Mouse (Mus musculus) embryo, embryonic 10 days (tissue): ENCODE measurements around the gene Akr1b3.

ENCODE experiments used
- DNase-seq: peaks from one replicate; pipeline ENCODE4 v3.0.0-alpha.2; 2015; ENCODE audit warnings: low spot score

Gene Akr1b3

DNA sequence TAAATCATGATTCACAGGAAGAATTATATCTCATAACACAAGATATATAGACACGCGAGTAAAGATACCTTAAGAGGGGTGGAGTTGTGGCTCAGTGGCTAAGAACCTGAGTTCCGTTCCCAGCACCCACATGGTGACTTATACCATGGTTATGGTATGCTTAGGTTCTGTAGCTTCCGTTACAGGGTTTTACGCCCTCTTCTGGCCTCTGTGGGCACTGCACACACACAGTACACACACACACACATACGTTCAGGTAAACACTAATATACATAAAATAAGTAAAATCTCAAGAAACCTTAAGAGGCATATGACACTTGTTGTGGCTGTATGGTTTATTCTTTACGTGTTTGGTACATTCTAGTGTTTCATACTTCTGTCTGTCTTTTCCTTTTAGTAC, 4.8 kb upstream of the Akr1b3 start:
- DNase-seq = no peak

DNA sequence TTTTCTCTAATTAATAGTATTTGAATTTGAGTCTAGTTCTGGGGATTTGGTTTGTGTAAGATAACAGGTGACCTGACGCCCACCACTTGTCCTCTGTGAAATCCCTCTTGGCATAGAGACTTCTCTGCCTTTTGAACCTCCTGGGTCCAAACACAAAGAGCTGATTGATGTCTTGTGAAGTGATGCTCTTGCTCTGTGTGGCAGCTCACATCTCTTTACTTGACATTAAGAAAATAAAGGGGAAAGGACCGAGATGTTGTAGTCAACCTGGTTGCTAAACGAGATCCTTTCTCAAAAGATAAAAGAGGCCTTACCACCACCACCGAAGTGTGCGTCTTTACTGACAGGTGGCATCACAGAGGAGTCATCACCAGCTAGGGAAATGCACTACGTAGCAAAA, 1.4 kb upstream of the Akr1b3 start:
- DNase-seq = no peak

DNA sequence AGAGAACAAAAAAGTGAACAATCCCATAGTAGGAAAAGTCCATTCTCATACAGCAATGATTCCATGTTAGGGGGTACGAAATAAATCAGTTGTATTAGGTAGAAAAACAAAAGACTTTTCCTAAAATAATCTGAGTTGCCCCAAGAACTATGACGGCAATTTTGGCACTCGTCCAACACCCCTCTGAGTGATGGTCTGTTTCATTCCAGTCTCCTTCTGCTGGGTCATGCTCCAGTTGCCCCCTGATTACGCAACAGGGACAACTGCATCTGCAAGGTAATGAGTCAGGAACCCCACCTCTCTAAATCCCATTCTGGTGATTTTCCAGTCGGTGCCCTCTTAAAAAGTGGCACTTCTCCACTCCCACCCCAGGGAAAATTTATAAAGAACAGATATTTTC, 894 bp upstream of the Akr1b3 start:
- no peak for DNase-seq

DNA sequence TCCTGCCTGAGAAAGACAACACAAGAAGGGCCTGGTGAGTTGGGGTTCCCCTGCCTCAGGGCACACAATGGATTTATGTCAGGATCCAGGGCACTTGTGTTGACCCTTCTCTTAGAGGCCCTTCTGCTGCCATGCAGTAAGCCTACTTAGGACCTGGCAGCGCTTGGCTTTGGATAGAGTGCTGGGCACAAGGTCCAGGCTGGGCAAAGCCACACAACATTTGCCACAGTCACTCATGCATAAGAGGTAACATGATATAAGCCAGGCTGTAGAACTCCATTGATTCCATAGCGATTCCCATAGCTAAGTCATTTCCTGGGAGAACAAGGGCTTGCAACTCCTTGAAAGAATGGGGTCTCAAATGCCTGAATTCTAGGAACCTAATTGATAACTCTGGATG, 3.4 kb downstream of the Akr1b3 start:
- no peak for DNase-seq

DNA sequence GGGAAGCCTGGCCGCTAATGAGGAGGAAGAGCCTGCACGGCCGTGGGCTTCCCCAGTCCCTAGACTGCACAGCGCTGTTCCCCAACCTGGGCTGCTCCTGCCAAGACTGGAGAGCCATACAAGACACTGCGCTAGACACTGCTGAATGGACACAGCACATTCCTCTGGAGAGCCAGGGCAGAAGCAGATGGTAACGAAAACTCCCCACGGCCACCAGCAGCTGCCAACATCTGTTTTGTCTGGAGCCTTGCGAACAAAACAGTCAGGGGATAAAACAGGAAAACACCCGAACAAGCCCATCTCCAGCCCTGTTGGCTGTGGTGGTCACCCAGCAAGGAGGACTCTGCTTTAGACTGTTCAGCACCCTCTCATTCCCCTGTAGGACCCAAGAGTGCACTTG, 3.9 kb downstream of the Akr1b3 start:
- no peak for DNase-seq

DNA sequence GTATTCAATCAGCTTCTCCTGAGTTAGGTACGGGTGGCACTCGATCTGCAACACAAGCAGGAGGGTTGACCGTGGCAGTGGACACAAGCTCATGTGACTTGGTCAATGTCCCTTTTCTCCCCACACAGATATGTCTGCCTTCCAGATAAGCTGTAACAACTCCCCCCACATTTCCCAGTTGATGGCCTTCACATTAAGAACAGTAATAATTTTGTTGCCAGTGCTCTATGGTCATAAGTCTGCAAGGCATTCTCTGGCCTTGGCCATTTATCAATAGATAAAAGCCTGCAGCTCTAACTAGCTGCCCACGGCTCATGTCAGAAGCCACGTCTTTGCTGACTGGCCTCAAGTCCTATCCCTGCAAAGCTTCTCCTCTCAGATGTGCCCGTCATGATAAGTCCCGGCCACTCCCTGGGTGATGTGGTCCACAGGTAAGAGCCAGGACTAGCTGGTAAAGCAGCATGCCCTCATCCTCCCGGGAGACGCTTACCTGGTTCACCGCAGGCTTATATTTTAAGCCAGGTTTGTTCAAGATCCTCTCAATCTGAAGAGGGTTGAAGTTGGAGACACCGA, 7.2 kb downstream of the Akr1b3 start:
- no peak for DNase-seq

DNA sequence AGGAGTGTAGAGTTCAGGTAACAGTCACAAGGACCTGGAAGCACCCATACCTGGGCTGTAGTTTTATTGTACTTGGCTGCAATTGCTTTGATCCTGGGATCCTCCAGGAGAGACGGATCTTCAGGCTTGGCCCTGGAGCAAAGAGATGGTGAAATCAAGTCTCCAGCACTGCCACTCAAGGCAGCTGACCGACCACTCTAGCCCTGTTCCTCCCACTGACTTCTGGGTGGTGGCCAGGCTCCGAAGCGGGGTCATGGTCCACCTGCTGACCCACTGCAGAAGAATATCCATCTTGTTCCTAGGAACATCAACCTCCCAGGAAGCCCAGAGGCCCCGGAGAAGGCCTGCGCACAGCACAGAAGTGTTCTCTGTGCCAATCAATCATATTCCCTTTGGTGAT, 7.8 kb downstream of the Akr1b3 start:
- DNase-seq = no peak

DNA sequence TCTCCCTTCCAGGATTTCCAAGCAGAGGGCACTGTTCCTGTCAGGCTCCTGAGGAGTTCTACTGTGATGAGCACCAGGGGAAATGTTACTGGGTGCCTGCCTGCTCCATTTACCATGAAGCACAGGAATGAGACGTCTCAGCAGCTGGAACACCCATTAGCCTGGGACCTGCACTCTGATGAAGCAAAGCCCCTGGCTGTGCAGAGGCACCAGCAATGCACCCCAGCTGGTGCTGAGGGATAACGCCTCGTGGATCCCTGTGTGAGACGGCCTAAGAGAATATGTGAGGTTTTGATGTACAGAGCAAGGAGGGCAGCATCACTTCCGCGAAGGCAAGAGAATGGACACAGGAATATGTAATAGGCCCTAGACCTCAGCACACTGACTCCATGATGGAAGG, 10.5 kb downstream of the Akr1b3 start:
- DNase-seq = no peak

DNA sequence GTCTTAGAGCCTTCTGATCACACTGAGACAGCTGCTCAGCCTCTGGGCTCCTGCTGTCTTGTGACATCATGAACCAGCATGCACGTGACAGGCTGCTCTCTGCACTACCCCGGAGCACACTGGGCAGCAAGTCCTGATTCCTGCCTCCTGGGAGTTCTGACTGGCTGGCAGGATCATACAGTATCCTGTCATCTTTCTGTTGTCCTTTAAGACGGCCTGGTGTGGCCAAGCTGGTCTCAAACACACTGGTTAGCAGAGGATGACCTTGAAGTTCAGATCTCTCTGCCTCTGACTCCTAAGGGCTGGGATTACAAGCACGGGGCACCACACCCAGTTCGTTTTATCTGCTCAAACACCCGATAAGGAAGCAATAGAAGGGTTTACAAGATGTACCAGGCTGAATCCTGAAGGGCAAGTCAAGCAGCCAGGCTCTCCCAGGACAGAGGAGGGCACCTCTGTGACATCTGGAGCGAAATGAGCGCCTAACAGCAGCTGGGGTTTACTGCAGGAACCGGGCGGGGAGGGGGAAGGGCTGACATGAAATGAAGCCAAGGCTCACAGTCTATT, 12.5 kb downstream of the Akr1b3 start:
- DNase-seq = no peak

DNA sequence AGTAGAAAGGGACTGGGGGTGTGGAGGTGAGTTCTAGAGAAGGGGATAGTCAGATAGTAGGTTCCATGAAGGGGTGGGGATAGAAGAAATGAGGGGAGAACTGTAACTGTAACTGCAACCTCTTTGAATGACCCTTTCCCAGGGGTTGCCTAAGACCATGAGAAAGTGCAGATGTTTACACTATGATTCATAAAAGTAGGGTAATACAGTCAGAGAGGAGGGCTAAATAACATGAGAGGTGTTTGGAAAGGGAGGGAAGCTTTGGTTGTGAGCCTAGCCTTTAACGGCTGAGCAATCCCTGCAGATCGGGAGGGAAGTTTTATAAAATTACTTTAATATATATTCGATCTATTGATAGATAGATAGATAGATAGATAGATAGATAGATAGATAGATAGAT, 20.2 kb downstream of the Akr1b3 start:
- no peak for DNase-seq

DNA sequence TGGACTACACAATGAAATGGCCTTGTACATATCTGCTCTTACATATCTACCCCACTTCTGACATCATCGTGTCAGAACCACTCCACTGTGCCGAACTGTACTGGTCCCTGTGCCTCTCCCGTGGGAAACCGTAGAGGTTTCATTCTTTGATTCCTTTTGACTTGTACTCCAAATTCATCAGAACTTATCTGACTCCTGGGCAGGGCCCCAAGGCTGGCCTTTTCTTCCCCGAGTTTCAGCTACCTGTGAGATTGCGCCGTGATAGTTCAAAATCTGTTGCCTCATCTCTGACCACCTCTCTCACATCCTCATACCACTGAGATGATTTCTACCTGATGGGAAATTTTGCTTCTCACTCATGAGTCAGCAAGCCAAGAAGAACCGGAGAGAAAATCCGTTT, 21.8 kb downstream of the Akr1b3 start:
- DNase-seq = no peak

DNA sequence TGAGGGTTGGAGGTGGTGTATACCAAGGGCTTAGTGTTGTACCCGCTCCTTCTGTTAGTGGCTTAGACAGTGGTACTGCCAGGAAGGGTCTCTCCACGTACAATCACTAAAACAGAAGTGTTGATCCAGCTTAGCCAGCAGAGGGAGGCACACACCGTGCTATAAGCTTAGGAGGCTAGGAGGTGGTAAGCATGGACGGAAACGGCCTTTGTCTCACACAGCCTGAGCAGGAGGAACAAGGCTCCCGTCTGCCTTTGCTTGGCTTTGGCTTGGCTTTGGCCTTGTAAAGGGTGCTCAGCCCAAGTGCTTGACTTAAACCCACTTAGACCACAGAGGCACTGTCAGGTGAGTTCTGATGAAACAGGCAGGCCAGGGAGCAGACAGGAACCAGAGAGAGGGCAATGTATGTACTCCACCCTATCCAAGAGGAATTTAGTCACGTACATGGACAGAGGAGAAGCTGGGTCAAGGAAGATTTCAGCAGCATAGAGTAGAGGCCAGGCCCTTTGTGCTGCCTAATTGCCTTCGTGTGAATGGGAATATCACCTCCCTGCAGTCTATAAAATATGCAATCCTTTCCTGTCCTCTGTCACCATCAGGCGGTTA, 24.3 kb downstream of the Akr1b3 start:
- DNase-seq = peak; percentile 93

DNA sequence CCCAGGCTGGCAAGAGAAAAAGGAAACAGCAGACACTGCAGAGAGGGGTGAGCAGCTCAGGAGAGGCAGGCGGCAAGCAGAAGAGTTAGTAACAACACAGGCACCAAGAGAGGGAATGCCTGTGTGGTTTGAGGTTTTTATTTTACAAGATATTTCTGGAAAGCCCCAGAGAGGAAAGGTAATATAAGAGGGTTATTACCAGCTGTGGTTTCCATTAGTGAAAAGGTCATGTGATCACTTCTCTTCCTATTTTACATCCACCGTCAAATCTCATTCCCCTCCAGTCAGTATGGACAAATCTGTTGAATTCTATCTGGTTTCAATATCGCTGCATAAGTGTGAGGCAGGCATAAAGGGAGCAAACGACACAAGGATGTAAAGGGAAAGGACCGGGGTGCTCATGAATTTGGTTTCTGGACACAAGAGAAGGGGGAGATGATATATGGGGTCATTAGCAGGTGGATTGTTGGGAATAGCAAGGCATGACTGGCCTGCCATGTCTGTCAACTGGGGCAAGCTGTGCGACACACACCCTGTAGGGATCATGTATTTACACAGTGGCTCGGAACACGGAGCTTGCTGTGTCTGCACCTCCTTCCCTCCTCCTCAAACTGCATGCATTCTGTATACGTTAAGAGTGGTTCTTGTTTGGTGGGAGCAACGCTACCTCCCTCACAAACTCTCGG, 24.9 kb downstream of the Akr1b3 start:
- DNase-seq = no peak

DNA sequence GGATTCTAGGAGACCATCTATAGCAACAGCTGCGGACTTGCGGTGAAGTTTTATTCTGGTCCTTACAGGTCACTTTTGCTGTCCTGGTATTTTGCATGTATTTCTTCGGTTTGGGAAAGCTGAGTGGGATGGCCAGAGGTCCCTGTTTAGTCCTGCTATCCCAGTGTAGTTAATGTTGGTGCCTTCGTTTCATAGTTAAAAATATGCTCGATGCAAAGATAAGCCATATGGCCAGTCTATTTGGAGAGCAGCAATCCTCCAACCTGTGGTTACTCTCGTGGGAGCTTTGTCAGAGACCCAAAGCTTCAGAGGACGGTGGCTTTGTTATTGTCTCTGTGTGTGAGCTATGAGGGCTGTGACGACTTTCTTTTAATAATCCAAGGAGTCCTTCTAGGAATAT, 26.6 kb downstream of the Akr1b3 start:
- no peak for DNase-seq

DNA sequence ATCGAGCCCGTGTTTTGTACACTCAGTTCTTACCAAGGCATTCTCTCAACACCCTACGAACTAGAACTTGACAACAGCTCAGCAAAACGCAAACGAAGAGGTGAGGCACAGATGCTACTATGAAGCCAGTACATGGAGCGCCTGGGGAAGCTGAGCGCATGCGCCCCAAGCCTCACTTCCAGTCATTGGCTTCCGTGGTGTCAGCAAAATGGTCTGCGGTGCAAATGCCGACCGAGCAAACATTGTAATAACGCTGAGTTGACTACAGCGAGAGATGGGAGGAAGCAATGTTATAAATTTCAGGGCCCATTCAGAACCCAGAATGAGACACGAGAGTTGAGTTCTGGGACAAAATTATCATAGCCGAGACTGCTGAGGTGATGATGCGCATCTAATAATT, 27.2 kb downstream of the Akr1b3 start:
- DNase-seq = no peak

DNA sequence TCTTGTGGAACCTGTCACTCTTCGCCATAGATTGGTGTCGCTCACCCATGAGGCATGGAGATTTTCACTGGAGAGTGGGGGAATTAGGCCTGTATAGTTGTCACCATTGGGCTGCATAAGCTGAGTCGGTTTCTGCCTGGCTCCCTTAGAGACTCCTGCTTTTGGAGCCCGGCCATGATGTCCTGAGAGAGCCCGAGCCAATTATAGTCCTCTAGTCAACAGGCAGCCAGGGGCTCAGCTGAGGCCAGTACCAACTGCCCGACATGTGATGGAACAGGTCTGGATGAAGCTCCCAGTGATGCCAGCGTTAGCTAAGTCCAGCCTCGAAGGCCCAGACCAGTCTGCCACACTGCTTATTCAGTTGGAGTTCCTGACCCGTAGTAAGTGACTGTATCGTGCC, 29.2 kb downstream of the Akr1b3 start:
- no peak for DNase-seq

DNA sequence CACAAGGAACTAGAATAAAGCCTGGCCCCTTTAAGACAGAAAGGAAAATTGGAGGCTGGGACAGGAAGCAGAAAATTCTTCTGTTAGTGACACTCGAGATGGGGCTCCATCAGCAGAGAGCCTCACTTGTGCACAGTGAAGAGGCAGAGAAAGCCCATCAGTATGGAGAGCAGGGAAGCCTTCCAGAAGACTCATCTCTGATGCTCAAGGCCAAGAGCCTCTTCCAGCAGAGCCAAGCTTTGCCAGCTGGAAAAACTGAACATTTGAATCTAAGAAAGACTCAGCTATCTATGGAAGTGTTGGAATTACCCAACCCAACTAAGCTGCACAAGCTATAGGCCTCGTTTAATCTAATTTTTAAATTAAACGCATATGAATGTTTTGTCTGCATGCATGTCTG, 30.4 kb downstream of the Akr1b3 start:
- no peak for DNase-seq

DNA sequence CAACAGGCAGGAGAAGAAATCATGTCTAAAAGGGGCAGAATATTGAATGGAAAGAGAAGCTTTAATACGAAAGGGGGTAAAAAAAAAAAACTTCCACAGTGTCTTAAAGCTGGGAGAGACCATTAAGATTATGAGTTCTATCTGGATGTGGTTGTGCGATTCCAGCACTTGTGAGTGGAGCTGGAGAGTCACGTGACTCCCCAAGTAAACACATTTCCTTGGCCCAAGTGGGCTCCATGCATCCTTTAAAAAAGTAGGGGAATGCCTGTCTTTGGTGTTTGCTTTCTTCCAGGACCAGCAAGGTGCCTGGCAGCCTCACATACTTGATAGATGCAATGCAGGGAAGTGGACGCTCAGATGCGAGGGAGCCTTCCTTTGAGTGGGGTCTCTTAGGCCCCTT, 38.9 kb downstream of the Akr1b3 start:
- no peak for DNase-seq

DNA sequence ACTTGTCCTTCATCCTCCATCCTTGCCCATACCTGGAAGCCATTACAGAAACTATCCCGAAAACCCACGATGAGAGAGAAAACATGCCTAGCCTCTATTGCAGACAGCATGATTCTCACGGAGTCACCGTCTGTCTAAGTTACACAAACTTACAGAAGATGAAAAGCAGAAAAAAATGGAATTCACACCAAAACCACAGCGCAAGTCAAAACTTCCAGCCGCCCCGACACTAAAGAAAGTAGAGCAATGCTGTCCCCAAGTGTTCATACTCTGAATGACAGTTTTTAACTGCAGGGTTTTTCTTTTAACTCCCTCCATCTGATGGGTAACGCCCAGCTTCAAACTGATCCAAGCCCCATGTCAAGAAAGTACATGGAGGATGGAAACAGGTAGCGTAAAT, 39.6 kb downstream of the Akr1b3 start:
- peak; percentile 60 for DNase-seq

DNA sequence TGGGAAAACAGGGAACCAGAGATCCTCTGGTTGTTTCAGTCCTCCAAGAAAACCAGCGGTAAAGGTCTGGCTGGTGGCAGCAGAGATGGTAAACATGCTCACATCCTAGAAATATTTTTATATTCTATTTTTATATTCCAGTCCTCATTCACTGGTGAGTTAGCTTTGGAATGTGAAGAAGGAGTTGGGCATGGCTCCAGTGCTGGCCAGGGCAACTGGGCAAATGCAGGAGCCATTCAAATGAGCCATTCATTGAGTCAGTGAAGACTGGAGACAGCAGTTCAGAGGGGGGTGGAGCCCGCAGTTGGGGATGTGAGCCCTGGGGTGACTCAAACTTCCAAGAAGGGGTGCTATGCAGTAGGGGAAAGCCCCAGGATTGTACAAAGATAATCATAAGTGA, 42.9 kb downstream of the Akr1b3 start:
- DNase-seq = no peak

DNA sequence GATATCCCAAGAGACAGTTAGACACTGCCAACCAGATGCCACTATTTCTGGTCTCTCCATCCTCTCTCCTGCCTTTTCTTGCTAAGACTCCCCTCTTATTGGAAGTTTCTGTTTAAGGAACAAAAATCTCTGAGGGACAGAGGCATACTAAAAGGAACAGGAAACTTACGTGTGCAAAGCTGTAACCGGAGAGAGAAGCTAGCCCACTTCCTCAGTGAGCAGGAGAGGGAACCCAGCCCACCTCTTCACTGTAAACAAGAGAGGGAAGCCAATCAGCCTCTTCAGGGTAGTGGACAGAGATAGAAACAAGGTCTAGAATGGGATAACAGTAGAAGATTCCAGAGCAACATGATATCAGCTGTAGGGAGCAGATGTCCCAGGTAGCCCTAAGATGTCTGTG, 44.2 kb downstream of the Akr1b3 start:
- no peak for DNase-seq

DNA sequence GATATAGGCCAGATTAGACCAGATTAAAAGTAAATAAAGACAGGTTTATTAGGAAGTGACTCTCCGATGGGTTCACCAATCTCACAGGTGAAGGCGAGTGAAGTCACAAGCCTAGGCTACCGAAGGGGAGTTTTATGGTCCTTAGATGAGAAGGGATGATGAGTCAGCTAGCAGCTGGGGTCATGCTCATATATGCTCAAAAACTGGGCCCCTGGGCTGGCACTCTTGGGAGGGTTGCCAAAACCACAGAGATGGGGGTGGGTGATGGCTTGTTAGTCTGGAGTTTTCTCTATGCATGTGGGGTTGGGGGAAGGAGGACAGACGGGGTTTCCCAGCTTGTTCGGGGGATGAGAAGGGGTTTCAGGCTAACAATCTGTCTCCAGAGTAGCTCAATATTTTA, 44.8 kb downstream of the Akr1b3 start:
- DNase-seq = no peak

DNA sequence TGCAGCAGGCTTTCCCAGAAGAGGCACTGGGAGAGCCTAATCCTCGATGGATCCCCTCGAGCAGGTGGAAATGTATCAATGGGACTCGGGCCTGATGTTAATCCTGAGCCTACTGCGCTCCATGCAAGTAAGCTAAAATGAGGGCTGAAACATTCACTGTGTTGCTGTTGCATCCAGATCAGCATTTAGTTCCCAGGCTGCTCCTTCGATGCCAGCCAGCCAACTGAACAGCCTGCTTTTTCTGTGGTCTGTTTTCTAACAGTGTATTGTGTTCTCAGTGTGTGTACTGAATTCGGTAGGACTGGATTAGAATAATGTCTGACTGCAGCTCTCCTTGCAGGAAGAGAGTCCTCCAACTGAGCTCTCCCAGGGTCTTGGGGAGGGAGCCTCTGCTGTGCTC, 46.6 kb downstream of the Akr1b3 start:
- no peak for DNase-seq

DNA sequence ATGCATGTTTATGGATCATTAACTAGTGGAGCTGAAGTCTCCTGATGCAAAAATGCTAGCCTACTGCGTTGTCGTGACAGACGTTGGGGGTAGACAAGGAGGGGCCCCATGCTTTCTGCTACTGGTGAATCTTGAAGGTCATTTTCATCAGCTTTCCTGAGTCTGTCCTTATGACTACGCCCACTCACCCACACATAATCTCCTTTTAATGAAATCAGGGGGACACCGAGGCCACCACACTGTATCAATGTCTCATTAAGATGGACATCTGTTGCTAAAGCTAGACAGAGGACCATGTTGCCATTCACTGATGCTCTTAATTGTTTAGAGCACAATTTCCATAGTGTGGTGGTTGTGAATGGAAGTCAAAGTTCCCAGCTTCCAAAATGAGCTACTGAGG, 58.7 kb downstream of the Akr1b3 start:
- no peak for DNase-seq
